Mouse (Mus musculus) kidney, embryonic 14.5 days (tissue): ENCODE measurements around the gene Znrf4. TPM values are rescaled to one million over a fixed set of nuclear protein-coding genes. Genes with fewer than 3 reads are reported as not detected.

Experiments used
- ATAC-seq: fragments of 200-750 bp; cut with Nextera tagmentation; 2 replicates; pipeline ENCODE4 v1.8.0; 2017; ENCODE audit warnings: moderate number of reproducible peaks, mild to moderate bottlenecking, moderate TSS enrichment, moderate library complexity; ENCODE audit not compliant: low FRiP score, low TSS enrichment
- H3K27ac ChIP-seq: fragments of 300-500 bp; sonication (generic); 2 replicates; pipeline ENCODE4 v1.5.1; 2014; ENCODE audit warnings: low read depth, mild to moderate bottlenecking, low read length, moderate library complexity, mixed read lengths
- H3K27me3 ChIP-seq: fragments of 300-500 bp; sonication (generic); 2 replicates; pipeline ENCODE4 v1.6.1; 2014; ENCODE audit warnings: mild to moderate bottlenecking, low read length; ENCODE audit not compliant: control insufficient read depth, insufficient read depth
- H3K36me3 ChIP-seq: fragments of 300-500 bp; sonication (generic); 2 replicates; pipeline ENCODE4 v1.6.1; 2014; ENCODE audit warnings: low read length, mixed read lengths; ENCODE audit not compliant: control insufficient read depth, insufficient read depth
- H3K4me1 ChIP-seq: fragments of 300-500 bp; sonication (generic); 2 replicates; pipeline ENCODE4 v1.6.1; 2014; ENCODE audit warnings: low read length, mixed read lengths; ENCODE audit not compliant: control insufficient read depth, insufficient read depth
- H3K4me2 ChIP-seq: fragments of 300-500 bp; sonication (generic); replicated peaks from 2 replicates; pipeline ENCODE4 v1.6.1; 2014; ENCODE audit warnings: low read depth, mild to moderate bottlenecking, low read length
- H3K4me3 ChIP-seq: fragments of 300-500 bp; sonication (generic); 2 replicates; pipeline ENCODE4 v1.5.1; 2014; ENCODE audit warnings: mild to moderate bottlenecking, low read length
- H3K9ac ChIP-seq: fragments of 300-500 bp; sonication (generic); 2 replicates; pipeline ENCODE4 v1.6.1; 2014; ENCODE audit warnings: low read depth, mild to moderate bottlenecking, low read length, moderate library complexity
- H3K9me3 ChIP-seq: fragments of 300-500 bp; sonication (generic); 2 replicates; pipeline ENCODE4 v1.6.1; 2016; ENCODE audit warnings: low read length; ENCODE audit not compliant: control insufficient read depth
- WGBS: fragments of 180-500 bp; shearing (Covaris S2); extraction: QIAGEN DNeasy Blood & Tissue Kit; methylation state at CpG from one replicate; pipeline ENCODE4 v1.1.7; 2014; 5-methylcytosine and 5-hydroxymethylcytosine counted together
- polyA plus RNA-seq: library from polyadenylated mRNA; unstranded; fragments of >200 nt; fragmentation: Nextera tagmentation; extraction: Ambion mirVana; gene quantifications from 2 replicates; pipeline ENCODE4 v1.2.1, GENCODE M21; 2014

Znrf4 gene
- polyA plus RNA-seq, 1 experiment from 2014 or later = not detected

DNA sequence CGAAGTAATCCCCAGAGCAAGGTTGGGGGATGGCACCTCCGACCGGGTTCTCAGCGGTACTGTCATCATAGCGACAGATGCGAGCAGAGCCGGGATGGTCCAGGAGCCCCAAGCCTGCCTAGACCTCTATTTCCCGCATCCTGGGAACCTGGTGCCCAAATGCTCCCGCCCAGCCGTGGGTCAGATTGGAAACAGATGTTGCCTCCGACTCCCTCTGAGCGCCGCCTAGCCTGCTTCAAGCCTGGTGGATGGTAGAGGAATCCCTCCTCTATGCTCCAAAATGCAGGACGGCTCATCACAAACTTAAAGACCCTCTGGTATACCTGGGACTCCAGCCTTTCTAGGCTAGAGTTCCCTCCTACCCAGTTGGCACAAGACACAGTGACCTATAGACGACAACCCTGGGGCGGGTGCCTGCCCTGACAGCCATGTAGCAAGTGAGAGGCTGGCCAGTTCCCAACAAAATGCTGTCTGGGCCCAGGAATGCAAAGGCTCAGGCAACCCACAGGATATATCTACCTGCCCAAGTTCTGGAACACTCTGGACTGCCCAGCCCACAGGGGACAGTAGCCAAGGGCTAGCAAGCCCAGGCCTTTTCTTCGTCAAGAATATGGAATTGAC, 49.3 kb downstream of the Znrf4 start:
- H3K4me3 ChIP-seq = peak overlapping the region; percentile 70
- H3K27me3 ChIP-seq = no peaks in the 10 kb centered on the region
- H3K9ac ChIP-seq = peak overlapping the region; percentile 47; the same call in 1 of the 2 replicates
- peak overlapping the region; percentile 87 for H3K27ac ChIP-seq
- H3K4me1 ChIP-seq = peaks cover 48% of the 10 kb centered on the region
- peaks cover 1% of the 10 kb centered on the region for H3K36me3 ChIP-seq
- no peaks in the 10 kb centered on the region for H3K9me3 ChIP-seq
- no peak for ATAC-seq
- 3% methylated on average over 17 of the region's 17 CpGs for WGBS
- peak overlapping the region; percentile 88 for H3K4me2 ChIP-seq

DNA sequence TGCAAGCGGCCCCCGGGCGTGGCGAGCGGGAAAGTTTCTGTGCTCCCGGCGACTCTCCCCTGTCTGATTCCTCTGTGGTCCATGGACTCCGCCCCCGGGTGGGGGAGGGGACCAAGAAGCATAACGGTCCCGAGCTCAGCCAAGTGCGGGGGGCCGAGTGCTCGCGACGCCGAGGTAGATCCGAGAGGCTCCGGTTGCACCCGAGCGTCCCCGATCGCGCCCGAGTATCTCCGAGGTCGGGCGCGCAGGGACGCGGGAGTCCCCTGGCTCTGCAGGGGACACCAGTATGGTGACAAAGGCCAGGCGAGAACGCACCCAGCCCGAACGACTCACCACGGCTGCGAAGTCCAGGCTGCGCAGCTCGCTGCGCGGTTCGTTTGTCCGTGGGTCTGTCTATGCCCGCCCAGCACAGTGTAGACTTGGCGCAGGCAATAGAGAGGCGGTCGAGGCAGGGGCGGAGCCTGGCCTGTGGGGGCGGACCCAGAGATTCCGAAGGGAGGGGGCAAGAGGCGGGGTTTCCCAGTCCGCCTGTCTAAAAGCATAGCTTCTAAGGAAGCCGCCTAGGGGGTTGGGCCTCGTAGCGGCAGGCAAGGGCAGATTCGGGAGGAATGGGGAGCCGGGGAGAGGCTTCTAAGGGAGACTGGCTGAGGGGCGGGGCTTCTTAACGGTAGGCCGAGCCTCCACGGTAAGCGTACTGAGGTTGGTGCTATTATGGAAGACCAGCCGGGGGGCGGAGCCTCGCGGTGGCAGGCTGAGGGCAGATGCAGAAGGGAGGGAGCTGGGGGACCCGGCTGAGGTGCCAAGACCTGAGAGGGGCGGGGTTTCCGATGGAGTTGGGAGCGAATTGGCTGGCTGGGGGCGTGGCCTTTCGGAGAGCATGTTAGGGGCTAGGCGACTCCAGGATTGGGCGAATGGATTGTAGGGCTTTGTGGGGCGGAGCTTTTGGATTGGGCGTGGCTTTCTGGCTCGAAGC, 50.2 kb downstream of the Znrf4 start:
- Histone ChIP-seq H3K36me3 (peaks cover 10% of the 10 kb centered on the region), H3K27ac (peak overlapping the region; percentile 92), H3K27me3 (no peaks in the 10 kb centered on the region), H3K4me1 (peaks cover 40% of the 10 kb centered on the region), H3K9ac (peak overlapping the region; percentile 81), H3K4me2 (peak overlapping the region; percentile 88), H3K9me3 (no peaks in the 10 kb centered on the region), H3K4me3 (peak overlapping the region; percentile 70)
- under 1% methylated on average over 77 of the region's 77 CpGs for WGBS
- ATAC-seq = peak; percentile 91

Other genes with a start within 250 kb of the Znrf4 start
- 4.1 and 7.2 TPM in 2 replicates for gene Ticam1, start 235.6 kb downstream of the Znrf4 start, polyA plus RNA-seq
- 65.2 and 68.7 TPM in 2 replicates for gene Plin3, start 219.6 kb downstream of the Znrf4 start, polyA plus RNA-seq
- gene Arrdc5, start 212.1 kb downstream of the Znrf4 start, polyA plus RNA-seq = not detected in 2 replicates
- gene Uhrf1, start 209.1 kb downstream of the Znrf4 start, polyA plus RNA-seq = 104 and 143 TPM in 2 replicates
- gene Kdm4b, start 186.4 kb downstream of the Znrf4 start, polyA plus RNA-seq = 22.9 and 33.3 TPM in 2 replicates
- 115 and 122 TPM in 2 replicates for gene Ptprs, start 35.9 kb downstream of the Znrf4 start, polyA plus RNA-seq
- 1.6 and 1.8 TPM in 2 replicates for gene Gm20219, start 42.0 kb upstream of the Znrf4 start, polyA plus RNA-seq
- 53.0 and 72.3 TPM in 2 replicates for gene Safb2, start 72.2 kb upstream of the Znrf4 start, polyA plus RNA-seq
- gene Safb, start 72.4 kb upstream of the Znrf4 start, polyA plus RNA-seq = 81.2 and 102 TPM in 2 replicates
- 234 and 245 TPM in 2 replicates for gene 2410015M20Rik, start 97.3 kb upstream of the Znrf4 start, polyA plus RNA-seq
- 2,148 and 2,776 TPM in 2 replicates for gene Rpl36, start 101.0 kb upstream of the Znrf4 start, polyA plus RNA-seq
- 45.9 and 63.2 TPM in 2 replicates for gene Lonp1, start 114.5 kb upstream of the Znrf4 start, polyA plus RNA-seq
- 1.2 and 1.3 TPM in 2 replicates for gene Catsperd, start 115.7 kb upstream of the Znrf4 start, polyA plus RNA-seq
- gene Ranbp3, start 160.9 kb upstream of the Znrf4 start, polyA plus RNA-seq = 80.7 and 107 TPM in 2 replicates
- gene Ndufa11, start 205.3 kb upstream of the Znrf4 start, polyA plus RNA-seq = 447 and 572 TPM in 2 replicates
- gene Vmac, start 205.6 kb upstream of the Znrf4 start, polyA plus RNA-seq = 17.6 and 23.6 TPM in 2 replicates
- gene Nrtn, start 245.1 kb upstream of the Znrf4 start, polyA plus RNA-seq = 9.5 and 12.9 TPM in 2 replicates